Mouse (Mus musculus): ENCODE measurements at regions not wholly inside any gene's neighbourhood (a gene's known extent, or its start where the extent isn't known, plus 50 kb on each side); places are given as distances from the start of the nearest gene placed in this dataset.

DNA sequence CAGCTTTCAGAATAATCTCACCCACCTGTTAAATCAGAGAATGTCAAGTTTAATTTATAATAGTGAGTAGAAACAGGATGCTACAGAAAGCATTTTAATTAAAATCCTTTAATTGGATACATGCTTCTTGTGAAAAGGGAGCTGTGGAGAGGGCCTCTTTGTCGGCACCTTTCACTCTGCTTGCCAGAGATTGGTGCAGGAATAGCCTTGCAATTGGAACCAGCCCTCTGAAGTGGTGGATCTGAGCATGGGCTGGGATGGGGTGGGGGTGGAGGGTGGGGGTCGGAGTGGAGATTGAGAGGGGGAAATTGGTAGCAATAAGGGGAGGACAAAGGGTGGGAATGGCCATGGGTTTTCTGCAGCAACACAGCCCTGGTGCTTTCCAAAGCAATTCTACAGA lies 207.2 kb downstream of the Tbx15 start:
- DNase-seq (ENCODE audit: low read depth, low spot score): peak; percentile 52

GRCm38 (mm10) chr3:99447813-99448212 lies 207.6 kb downstream of the Tbx15 start:
- DNase-seq (ENCODE audit: low read depth, low spot score): peak; percentile 38

GRCm38 (mm10) chr3:99459036-99459863 lies 219.1 kb downstream of the Tbx15 start:
- peak; percentile 51 for DNase-seq (ENCODE audit: low read depth, low spot score)

DNA sequence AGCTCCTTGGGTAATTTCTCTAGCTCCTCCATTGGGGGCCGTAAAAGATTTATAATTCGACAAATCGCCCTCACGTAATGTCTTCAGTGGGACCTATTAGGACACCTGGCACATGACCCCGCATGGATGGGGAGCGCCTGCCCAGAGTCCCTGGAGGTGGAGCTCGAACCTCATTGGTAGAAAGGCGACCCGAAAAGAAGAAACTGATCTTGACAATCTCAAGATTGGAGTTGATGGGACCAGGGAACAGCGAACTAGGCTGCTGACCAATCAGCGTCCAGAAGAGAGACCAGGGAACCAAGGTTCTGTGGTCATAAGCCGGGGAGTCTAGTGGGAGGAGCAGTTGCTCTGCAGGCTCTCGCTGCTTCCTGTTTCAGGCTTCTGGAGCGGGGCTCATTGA lies 259.8 kb downstream of the Tbx15 start:
- DNase-seq (ENCODE audit: low read depth, low spot score): no peak

DNA sequence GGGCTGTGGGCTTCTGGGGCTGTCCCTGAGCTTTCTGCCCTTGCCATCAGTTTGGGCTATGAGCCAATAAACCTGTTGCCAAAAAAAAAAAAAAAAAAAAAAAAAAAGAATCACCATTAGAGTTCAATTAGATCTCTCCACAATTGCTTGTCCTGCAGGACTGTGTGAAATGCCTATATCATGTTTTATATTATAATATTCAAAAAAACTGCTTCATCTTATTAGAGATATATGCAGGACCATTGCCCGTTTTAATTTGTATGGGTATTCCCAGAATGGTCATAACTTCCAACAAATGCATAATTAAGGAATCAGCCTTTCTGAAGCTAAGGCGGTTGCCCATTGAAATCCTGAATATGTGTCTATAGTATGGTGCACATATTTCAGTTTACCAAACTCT lies 264.6 kb downstream of the Tbx15 start:
- DNase-seq (ENCODE audit: low read depth, low spot score): no peak

DNA sequence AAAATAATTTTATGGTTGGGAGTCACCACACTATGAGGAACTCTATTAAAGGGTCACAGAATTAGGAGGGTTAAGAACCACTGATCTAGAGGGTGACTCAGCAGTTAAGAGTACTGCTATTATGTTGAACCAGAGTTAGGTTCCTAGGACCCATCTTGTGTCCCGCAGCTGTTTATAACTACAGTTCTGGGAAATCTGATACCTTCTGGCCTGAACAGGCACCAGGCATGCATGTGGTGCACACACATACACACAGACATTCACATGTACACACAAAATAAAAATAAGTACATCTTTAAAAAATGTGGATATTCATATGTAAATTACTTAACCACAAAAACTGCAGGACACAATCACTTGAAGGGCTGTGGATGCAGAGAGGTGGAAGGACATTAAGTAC lies 272.1 kb downstream of the Tbx15 start:
- no peak for DNase-seq (ENCODE audit: low read depth, low spot score)

DNA sequence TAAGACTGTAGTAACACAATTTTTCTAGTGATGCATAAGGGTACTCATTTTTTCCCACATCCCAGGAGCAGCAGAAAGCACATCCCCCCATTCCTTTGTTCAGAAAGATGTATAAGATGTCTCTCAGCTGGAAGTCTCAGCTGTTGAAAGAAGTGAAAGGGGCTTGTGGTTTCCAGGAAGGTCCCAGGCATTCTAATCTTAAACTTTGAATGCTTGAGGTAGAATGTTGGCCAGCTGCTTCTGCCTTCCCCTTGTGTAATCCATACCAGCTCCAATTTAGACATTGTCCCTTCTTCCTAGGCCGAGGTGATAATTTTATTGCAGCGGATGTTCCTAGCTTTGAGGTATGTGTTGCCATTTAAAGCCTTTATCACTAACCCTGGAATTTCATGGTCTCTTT lies 272.8 kb downstream of the Tbx15 start:
- no peak for DNase-seq (ENCODE audit: low read depth, low spot score)

GRCm38 (mm10) chr3:99515751-99516150 lies 275.6 kb downstream of the Tbx15 start:
- no peak for DNase-seq (ENCODE audit: low read depth, low spot score)

DNA sequence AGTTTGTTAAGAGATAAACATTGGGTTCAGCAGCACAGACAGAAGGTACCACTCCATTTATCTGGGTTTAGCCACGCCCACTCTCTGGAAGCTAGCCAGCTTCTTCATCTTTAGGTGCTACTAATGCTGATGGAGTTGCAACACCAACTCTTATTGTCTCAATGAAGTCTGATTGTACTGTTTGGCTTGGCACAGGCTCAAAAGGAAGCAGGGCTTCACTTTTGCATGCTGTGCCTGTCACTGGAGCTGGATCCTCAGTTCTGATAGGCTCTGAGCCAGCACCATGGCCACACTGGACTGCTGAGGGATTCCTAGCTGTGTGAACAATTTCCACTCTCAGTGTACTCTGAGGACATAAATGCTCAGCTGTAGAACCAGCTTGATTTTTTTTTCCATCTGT lies 320.7 kb downstream of the Tbx15 start:
- no peak for DNase-seq (ENCODE audit: low read depth, low spot score)

GRCm38 (mm10) chr3:99573335-99573976 lies 311.8 kb upstream of the Spag17 start:
- DNase-seq (ENCODE audit: low read depth, low spot score): peak; percentile 83

- DNase-seq (ENCODE audit: low read depth, low spot score): peak; percentile 40
These were observed 311.2 kb upstream of the Spag17 start for GRCm38 (mm10) chr3:99573977-99574373.

- DNase-seq (ENCODE audit: low read depth, low spot score): peak; percentile 66
These were observed 282.5 kb upstream of the Spag17 start for GRCm38 (mm10) chr3:99602679-99603078.

- no peak for DNase-seq (ENCODE audit: low read depth, low spot score)
These were observed 252.9 kb upstream of the Spag17 start for GRCm38 (mm10) chr3:99632309-99632708.

DNA sequence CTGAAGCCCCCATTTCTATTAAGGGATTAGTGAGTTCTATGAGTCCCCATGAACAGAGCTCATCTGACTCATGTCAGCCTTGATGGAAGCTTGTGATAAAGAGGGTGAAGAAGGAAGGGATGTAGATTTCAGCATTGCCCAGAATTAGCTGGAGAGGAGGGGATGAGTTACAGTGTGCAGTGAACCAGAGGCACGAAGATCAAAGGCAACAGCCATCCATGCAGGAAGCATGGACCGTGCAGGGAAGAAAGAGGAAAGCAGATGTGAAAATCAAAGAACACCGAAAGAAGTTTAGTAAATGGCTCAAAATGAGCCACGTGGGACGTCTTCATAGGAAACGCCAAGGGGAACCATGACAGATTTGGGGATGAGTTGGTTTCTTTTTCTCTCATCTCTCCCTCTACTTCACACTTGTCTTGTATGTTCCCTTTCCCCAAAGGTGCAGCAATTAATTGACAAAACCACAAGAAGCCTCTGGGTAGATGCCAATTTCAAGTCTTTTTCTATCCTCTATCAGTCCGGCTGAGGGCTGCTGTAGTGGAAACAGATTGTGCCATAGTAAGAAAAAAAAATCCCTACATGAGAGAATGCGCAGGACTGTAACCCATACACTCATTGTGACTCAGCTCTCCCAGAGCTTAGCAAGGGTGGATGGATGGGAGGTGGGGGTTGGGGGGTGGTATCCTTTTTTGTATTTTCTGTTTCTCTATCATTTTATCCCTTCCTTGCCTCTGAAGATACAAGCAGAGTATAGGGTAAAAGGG lies 243.7 kb upstream of the Spag17 start:
- peak; percentile 33 for DNase-seq (ENCODE audit: low read depth, low spot score)

GRCm38 (mm10) chr3:99644910-99645309 lies 240.3 kb upstream of the Spag17 start:
- DNase-seq (ENCODE audit: low read depth, low spot score): no peak

GRCm38 (mm10) chr3:99645318-99645717 lies 239.9 kb upstream of the Spag17 start:
- no peak for DNase-seq (ENCODE audit: low read depth, low spot score)

- no peak for DNase-seq (ENCODE audit: low read depth, low spot score)
These were observed 227.6 kb upstream of the Spag17 start for GRCm38 (mm10) chr3:99657617-99658016.

DNA sequence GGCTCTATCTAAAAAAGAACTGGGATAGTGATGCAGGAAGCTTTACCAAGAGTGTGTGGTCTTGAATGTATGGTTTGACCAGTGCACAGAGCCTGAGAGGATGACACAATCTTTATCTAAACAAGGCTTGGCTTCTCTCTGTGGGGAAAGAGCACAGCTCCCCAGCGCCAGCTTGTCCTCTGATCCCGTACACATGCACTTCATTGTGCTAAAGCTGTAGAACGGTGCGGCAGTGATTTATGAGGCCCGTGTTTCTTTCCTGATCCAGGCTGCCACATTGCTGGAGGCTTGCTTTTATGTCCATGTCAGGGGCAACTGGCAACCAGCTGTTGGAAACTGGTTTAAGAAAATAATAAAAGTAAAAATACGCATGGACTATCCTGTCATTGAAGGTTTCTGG lies 221.4 kb upstream of the Spag17 start:
- DNase-seq (ENCODE audit: low read depth, low spot score): peak; percentile 94

- no peak for DNase-seq (ENCODE audit: low read depth, low spot score)
These were observed 219.8 kb upstream of the Spag17 start for GRCm38 (mm10) chr3:99665363-99665762.

DNA sequence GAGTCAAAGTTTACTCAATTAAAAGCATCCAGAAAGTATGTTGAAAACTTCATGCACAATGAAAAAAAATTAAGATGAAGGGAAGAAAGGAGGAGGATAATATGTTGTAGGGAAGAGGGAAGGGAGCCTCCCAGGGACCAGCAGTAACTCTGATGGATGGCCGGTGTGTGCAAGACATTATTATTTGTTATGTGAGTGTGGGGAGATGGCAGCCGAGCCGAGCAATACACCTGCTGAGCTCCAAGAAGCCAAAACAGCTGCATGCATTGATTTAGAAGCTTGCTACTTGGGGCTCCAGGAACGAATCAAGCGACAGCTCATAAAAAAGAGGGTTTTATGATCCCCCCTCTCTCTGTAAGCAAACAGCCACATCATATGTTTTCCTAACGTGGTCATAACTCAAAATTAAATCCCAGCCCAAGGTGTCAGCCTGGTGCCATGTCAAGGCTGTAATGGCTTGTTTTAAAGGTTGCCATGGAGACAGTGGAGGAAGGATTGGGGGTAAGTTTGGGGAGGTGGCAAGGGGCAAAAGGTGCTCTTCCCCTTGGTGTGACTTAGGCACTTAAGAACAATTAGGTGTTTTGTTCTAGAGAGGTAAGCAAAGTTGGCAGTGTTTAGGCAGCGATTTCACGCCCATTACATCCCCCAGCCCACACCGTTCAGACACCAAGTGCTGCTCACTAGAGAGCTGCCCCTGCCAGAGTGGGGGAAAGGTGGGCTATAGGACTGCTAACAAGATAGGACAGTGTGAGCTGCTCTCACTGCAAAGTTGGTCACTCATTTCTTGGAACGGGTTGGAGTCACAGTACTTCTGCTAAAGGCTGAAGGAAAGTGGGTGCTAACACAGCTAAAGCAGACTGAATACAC lies 219.1 kb upstream of the Spag17 start:
- peak; percentile 98 for DNase-seq (ENCODE audit: low read depth, low spot score)

DNA sequence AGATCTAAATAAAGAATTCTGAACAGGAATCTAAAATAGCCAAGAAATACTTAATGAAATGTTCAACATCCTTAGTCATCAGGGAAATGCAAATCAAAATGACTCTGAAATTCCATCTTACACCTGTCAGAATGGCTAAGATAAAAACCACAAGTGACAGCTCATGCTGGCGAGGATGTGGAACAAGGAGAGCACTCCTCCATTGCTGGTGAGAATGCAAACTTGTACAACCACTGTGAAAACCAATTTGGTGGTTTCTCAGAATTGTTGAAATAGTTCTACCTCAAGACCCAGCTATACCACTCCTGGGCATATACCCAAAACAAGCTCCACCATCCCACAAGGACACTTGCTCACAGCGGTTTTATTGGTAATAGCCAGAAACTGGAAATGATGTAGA lies 211.1 kb upstream of the Spag17 start:
- no peak for DNase-seq (ENCODE audit: low read depth, low spot score)

All from forelimb bud, embryonic 11.5 days (tissue).